Mouse (Mus musculus): ENCODE measurements around the gene Dcaf7.
A peak's percentile ranks its signal among the peaks of the same experiment; 100 is the strongest.

DNA sequence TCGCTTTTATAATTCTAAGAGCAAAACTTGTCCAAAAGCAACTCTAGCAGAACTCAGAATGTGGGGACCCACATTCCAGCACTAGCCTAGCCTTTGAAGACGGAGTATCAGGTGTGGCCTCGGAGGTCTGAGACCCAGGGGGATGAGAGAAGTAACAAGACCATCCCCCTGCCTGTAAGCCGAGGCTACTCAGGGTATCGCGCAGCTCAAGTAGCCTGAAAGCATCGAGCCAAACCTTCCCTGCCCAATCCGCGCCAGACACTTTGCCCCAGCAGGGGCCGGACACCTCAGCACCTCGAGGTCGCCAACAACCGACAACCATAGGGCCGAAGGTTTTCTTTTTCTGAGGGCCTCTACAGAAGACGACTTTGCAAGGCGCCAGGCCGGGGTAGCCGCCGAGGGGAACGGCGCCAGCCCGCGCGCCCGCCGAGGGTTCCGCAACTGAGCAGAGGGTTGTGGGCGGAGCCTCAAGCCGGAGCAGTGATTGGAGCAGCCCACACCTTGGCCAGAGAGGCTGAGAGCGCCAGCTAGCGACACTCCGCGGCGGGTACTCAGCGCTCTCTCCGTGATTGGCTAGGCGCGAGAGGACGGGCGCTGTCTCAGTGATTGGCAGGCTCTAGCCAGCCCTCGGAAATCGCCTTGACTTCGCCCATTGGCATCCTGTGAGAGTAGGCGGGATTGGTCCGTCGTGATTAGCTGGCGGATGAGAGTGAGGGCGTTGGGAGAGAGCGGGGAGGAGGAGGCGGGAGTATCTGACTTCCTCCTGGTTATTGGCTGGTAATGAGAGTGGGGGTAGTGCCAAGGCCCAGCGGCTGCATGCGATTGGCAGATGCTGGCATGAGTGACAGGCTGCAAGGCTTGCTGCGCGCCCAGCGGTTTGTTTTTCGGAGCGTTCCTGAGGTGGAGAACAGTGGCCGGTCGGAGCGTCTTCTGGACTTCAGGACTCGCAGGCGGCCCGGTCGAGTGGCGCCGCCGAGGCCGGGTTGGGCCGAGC is 47.3 kb downstream of the Dcaf7 start, which contains the start of gene Map3k3:
- TF ChIP-seq POLR2A (IDR thresholded peaks at IDR 0.05; ENCODE audit: control insufficient read depth, extremely low read depth, insufficient read depth, low read length, poor library complexity) (peak; percentile 95), CTCF (IDR thresholded peaks at IDR 0.05; ENCODE audit: borderline replicate concordance, control insufficient read depth, extremely low read depth, insufficient read depth, low read length, poor library complexity) (peak; percentile 52; the same call in 1 of the 2 replicates)
